Comparison of ENCODE assay signal across 17 mouse cellular contexts in the genomic region with DNA sequence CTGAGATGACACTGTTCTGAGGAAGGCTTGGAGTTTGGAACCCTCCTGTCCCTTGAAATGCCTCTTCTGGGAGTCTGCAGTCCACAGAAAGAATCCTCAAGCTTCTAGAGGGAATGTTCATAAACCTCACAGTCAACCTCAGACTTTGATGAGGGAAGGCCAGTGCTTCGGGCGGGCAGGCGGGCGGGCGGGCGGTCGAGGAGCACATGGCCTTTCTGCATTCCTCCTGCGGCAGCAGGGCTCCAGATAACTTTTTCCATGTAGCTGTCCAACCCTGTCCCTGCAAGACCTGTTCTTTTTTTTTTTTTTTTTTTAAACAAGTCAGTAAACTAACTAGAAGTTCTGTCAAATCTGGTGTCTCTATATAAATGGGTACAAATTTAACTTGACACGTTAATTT.
"Had no signal": no experiment of that assay in that cellular context is flagged by ENCODE, and none has a peak within 500 bp of the region (broad histone marks: within the 10 kb centered on the region; RNA-seq: fewer than 3 reads in every experiment).

No protein-coding gene starts in this region.

- ATAC-seq: liver, embryonic 12.5 days; midbrain, embryonic 13.5 days had no signal

- H3K9ac ChIP-seq: limb, embryonic 13.5 days; liver, embryonic 12.5 days; liver, embryonic 15.5 days; lung, embryonic 15.5 days; midbrain, embryonic 13.5 days had no signal

- H3K27ac ChIP-seq: limb, embryonic 10.5 days; limb, embryonic 13.5 days; liver, embryonic 12.5 days; liver, embryonic 15.5 days; lung, embryonic 15.5 days; midbrain, embryonic 10.5 days; midbrain, embryonic 13.5 days had no signal

- H3K4me1 ChIP-seq: liver, embryonic 12.5 days; liver, embryonic 15.5 days; lung, embryonic 15.5 days had no signal

- H3K4me3 ChIP-seq: limb, embryonic 10.5 days; limb, embryonic 13.5 days; liver, embryonic 12.5 days; liver, embryonic 15.5 days; lung, embryonic 15.5 days; megakaryocyte, embryonic 14.5 days; midbrain, embryonic 10.5 days; midbrain, embryonic 13.5 days had no signal

- DNase-seq: kidney, postnatal 14 days; kidney, postnatal 4 days; layer of hippocampus, adult 9-11 months; liver; lung, adult 18-20 months; lung, postnatal 10 days; lung, postnatal 36 days; thymus, adult 18-20 months; thymus, postnatal 36 days had no signal

- H3K27me3 ChIP-seq: limb, embryonic 13.5 days; liver, embryonic 15.5 days; lung, embryonic 15.5 days; midbrain, embryonic 13.5 days had no signal

- H3K4me2 ChIP-seq: limb, embryonic 13.5 days; liver, embryonic 12.5 days; liver, embryonic 15.5 days; lung, embryonic 15.5 days; midbrain, embryonic 13.5 days had no signal

- H3K9me3 ChIP-seq: limb, embryonic 10.5 days; limb, embryonic 13.5 days; liver, embryonic 12.5 days; liver, embryonic 15.5 days; lung, embryonic 15.5 days; megakaryocyte, embryonic 14.5 days; midbrain, embryonic 10.5 days; midbrain, embryonic 13.5 days had no signal

- H3K36me3 ChIP-seq: limb, embryonic 10.5 days; limb, embryonic 13.5 days; liver, embryonic 12.5 days; liver, embryonic 15.5 days; lung, embryonic 15.5 days; midbrain, embryonic 10.5 days; midbrain, embryonic 13.5 days had no signal
